Mouse (Mus musculus) MEL (cell line): ENCODE data around the gene Gm16181. TPM values are rescaled to one million over a fixed set of nuclear protein-coding genes. Genes with fewer than 3 reads are reported as not detected.
A peak's percentile ranks its signal among the peaks of the same experiment; 100 is the strongest.

ENCODE experiments used
- DNase-seq: peaks from one replicate; pipeline ENCODE4 v3.0.0; 2011; ENCODE audit warnings: low read depth, low spot score
- H3K27ac ChIP-seq: 2 replicates; pipeline ENCODE4 v1.5.1; 2012; ENCODE audit warnings: low read depth, mild to moderate bottlenecking, control low read depth, low read length, moderate library complexity; ENCODE audit not compliant: control insufficient read depth
- H3K27me3 ChIP-seq, 2 experiments: fragments of 150-350 bp in 1 of 2; sonication (generic) in 1 of 2; 2 replicates each; pipeline ENCODE4 v1.6.1; 2012; ENCODE audit warnings: low read length in 2 of 2, mild to moderate bottlenecking in 2 of 2, improper control_type of control experiment in 1 of 2, moderate library complexity in 1 of 2; ENCODE audit not compliant: insufficient read depth in 2 of 2, control insufficient read depth in 1 of 2
- H3K36me3 ChIP-seq, 2 experiments: 2 replicates each; pipeline ENCODE4 v1.6.1; 2012 to 2014; ENCODE audit warnings: low read length in 2 of 2, improper control_type of control experiment in 1 of 2, inconsistent platforms in 1 of 2, mild to moderate bottlenecking in 1 of 2; ENCODE audit not compliant: insufficient read depth in 2 of 2, control insufficient read depth in 1 of 2
- H3K4me1 ChIP-seq, 2 experiments: fragments of 150-350 bp in 1 of 2; sonication (generic) in 1 of 2; 2 replicates each; pipeline ENCODE4 v1.6.1; 2012; ENCODE audit warnings: low read length in 2 of 2, improper control_type of control experiment in 1 of 2, mild to moderate bottlenecking in 1 of 2; ENCODE audit not compliant: insufficient read depth in 2 of 2, control insufficient read depth in 1 of 2
- H3K4me3 ChIP-seq, 2 experiments: fragments of 150-350 bp in 1 of 2; sonication (generic) in 1 of 2; 2 replicates each; pipeline ENCODE4 v1.5.1; 2012; ENCODE audit warnings: low read depth in 2 of 2, low read length in 2 of 2, mild to moderate bottlenecking in 2 of 2, moderate library complexity in 2 of 2, control low read depth in 1 of 2, improper control_type of control experiment in 1 of 2; ENCODE audit not compliant: control insufficient read depth in 1 of 2, insufficient read depth in 1 of 2
- H3K79me2 ChIP-seq: 2 replicates; pipeline ENCODE4 v1.6.1; 2012; ENCODE audit warnings: mild to moderate bottlenecking, low read length, moderate library complexity; ENCODE audit not compliant: control insufficient read depth, poor library complexity, insufficient read depth
- H3K9ac ChIP-seq: 2 replicates; pipeline ENCODE4 v1.6.1; 2012; ENCODE audit warnings: low read depth, mild to moderate bottlenecking, control low read depth, low read length, moderate library complexity; ENCODE audit not compliant: control insufficient read depth, poor library complexity, severe bottlenecking
- H3K9me3 ChIP-seq: fragments of 150-350 bp; sonication (generic); replicated peaks from 2 replicates; pipeline ENCODE4 v1.6.1; 2012; ENCODE audit warnings: mild to moderate bottlenecking, low read length, improper control_type of control experiment, moderate library complexity; ENCODE audit not compliant: insufficient read depth
- BHLHE40 ChIP-seq: IDR thresholded peaks from 2 replicates; pipeline ENCODE4 v1.6.1; 2012; ENCODE audit warnings: low read depth, mild to moderate bottlenecking, inconsistent platforms, low read length, improper control_type of control experiment, borderline replicate concordance
- CHD1 ChIP-seq: IDR thresholded peaks from 2 replicates; pipeline ENCODE4 v1.6.1; 2012; ENCODE audit warnings: low read depth, mild to moderate bottlenecking, inconsistent platforms, low read length, improper control_type of control experiment
- CHD2 ChIP-seq: IDR thresholded peaks from 2 replicates; pipeline ENCODE4 v1.6.1; 2011; ENCODE audit warnings: low read length, improper control_type of control experiment
- EP300 ChIP-seq, 2 experiments: IDR thresholded peaks; 2 replicates each; pipeline ENCODE4 v1.6.1; 2011; ENCODE audit warnings: improper control_type of control experiment in 2 of 2, low read length in 2 of 2, low read depth in 1 of 2, mild to moderate bottlenecking in 1 of 2
- ETS1 ChIP-seq: IDR thresholded peaks from 2 replicates; pipeline ENCODE4 v1.6.1; 2012; ENCODE audit warnings: low read depth, mild to moderate bottlenecking, inconsistent platforms, low read length, improper control_type of control experiment, moderate library complexity
- GABPA ChIP-seq: IDR thresholded peaks from 2 replicates; pipeline ENCODE4 v1.6.1; 2012; ENCODE audit warnings: low read depth, mild to moderate bottlenecking, inconsistent platforms, low read length, improper control_type of control experiment, moderate library complexity
- GATA1 ChIP-seq: IDR thresholded peaks from 2 replicates; pipeline ENCODE4 v1.6.1; 2011; ENCODE audit warnings: low read depth, low read length, improper control_type of control experiment
- HCFC1 ChIP-seq: IDR thresholded peaks from 2 replicates; pipeline ENCODE4 v1.6.1; 2012; ENCODE audit warnings: low read depth, mild to moderate bottlenecking, inconsistent platforms, low read length, improper control_type of control experiment, moderate library complexity
- JUND ChIP-seq: IDR thresholded peaks from 2 replicates; pipeline ENCODE4 v1.6.1; 2011; ENCODE audit warnings: low read depth, mild to moderate bottlenecking, improper control_type of control experiment, low read length
- KAT2A ChIP-seq: conservative IDR thresholded peaks from 2 replicates; pipeline ENCODE4 v1.6.1; 2012; ENCODE audit warnings: low read depth, low read length, improper control_type of control experiment, inconsistent platforms
- MAFK ChIP-seq: IDR thresholded peaks from 2 replicates; pipeline ENCODE4 v1.6.1; 2011; ENCODE audit warnings: low read depth, mild to moderate bottlenecking, low read length, improper control_type of control experiment, borderline replicate concordance
- MAX ChIP-seq: IDR thresholded peaks from 2 replicates; pipeline ENCODE4 v1.6.1; 2011; ENCODE audit warnings: low read length, improper control_type of control experiment
- MAZ ChIP-seq: IDR thresholded peaks from 2 replicates; pipeline ENCODE4 v1.6.1; 2012; ENCODE audit warnings: low read depth, mild to moderate bottlenecking, inconsistent platforms, low read length, improper control_type of control experiment
- MEF2A ChIP-seq: IDR thresholded peaks from 2 replicates; pipeline ENCODE4 v1.6.1; 2014; ENCODE audit warnings: low read depth, mild to moderate bottlenecking, inconsistent platforms, low read length, improper control_type of control experiment; ENCODE audit not compliant: poor library complexity, insufficient replicate concordance, severe bottlenecking; ENCODE audit errors: extremely low read depth
- MXI1 ChIP-seq: IDR thresholded peaks from 2 replicates; pipeline ENCODE4 v1.6.1; 2011; ENCODE audit warnings: mild to moderate bottlenecking, low read depth, low read length, improper control_type of control experiment
- MYB ChIP-seq: IDR thresholded peaks from 2 replicates; pipeline ENCODE4 v1.6.1; 2011; ENCODE audit warnings: mild to moderate bottlenecking, low read depth, low read length, improper control_type of control experiment
- MYC ChIP-seq: IDR thresholded peaks from 2 replicates; pipeline ENCODE4 v1.6.1; 2011; ENCODE audit warnings: low read depth, mild to moderate bottlenecking, low read length, improper control_type of control experiment, moderate library complexity
- NELFE ChIP-seq: IDR thresholded peaks from 2 replicates; pipeline ENCODE4 v1.6.1; 2011; ENCODE audit warnings: low read depth, low read length, improper control_type of control experiment
- NRF1 ChIP-seq: IDR thresholded peaks from 2 replicates; pipeline ENCODE4 v1.6.1; 2014; ENCODE audit warnings: low read depth, mild to moderate bottlenecking, inconsistent platforms, low read length, improper control_type of control experiment, moderate library complexity; ENCODE audit not compliant: poor library complexity, insufficient read depth, severe bottlenecking
- POLR2A ChIP-seq, 2 experiments: IDR thresholded peaks; 2 replicates each; pipeline ENCODE4 v1.6.1; 2011 to 2012; ENCODE audit warnings: low read length in 2 of 2, mild to moderate bottlenecking in 2 of 2, control low read depth in 1 of 2, improper control_type of control experiment in 1 of 2, low read depth in 1 of 2, moderate library complexity in 1 of 2; ENCODE audit not compliant: control insufficient read depth in 1 of 2, insufficient read depth in 1 of 2, poor library complexity in 1 of 2
- POLR2AphosphoS2 ChIP-seq: IDR thresholded peaks from 2 replicates; pipeline ENCODE4 v1.6.1; 2011; ENCODE audit warnings: low read length, improper control_type of control experiment
- POLR2AphosphoS5 ChIP-seq: IDR thresholded peaks from 2 replicates; pipeline ENCODE4 v1.6.1; 2012; ENCODE audit warnings: low read depth, borderline replicate concordance, mild to moderate bottlenecking, inconsistent platforms, low read length, moderate library complexity, mixed read lengths
- RAD21 ChIP-seq: IDR thresholded peaks from 2 replicates; pipeline ENCODE4 v1.6.1; 2011; ENCODE audit warnings: mild to moderate bottlenecking, low read depth, low read length, improper control_type of control experiment
- SIN3A ChIP-seq: IDR thresholded peaks from 2 replicates; pipeline ENCODE4 v1.6.1; 2012; ENCODE audit warnings: low read length, improper control_type of control experiment, inconsistent platforms
- SMC3 ChIP-seq: IDR thresholded peaks from 2 replicates; pipeline ENCODE4 v1.6.1; 2011; ENCODE audit warnings: low read depth, low read length, improper control_type of control experiment
- TAL1 ChIP-seq: IDR thresholded peaks from 2 replicates; pipeline ENCODE4 v1.6.1; 2012; ENCODE audit warnings: mild to moderate bottlenecking, inconsistent platforms, low read length, moderate library complexity, mixed read lengths
- TBP ChIP-seq: IDR thresholded peaks from 2 replicates; pipeline ENCODE4 v1.8.0; 2011; ENCODE audit warnings: low read depth, low read length, improper control_type of control experiment
- TCF12 ChIP-seq: IDR thresholded peaks from 2 replicates; pipeline ENCODE4 v1.6.1; 2014; ENCODE audit warnings: low read depth, mild to moderate bottlenecking, inconsistent platforms, low read length, improper control_type of control experiment, moderate library complexity
- UBTF ChIP-seq: IDR thresholded peaks from 2 replicates; pipeline ENCODE4 v1.6.1; 2012; ENCODE audit warnings: low read depth, mild to moderate bottlenecking, inconsistent platforms, low read length, improper control_type of control experiment, moderate library complexity, borderline replicate concordance; ENCODE audit not compliant: insufficient read depth
- USF1 ChIP-seq: IDR thresholded peaks from 2 replicates; pipeline ENCODE4 v1.6.1; 2014; ENCODE audit warnings: low read depth, mild to moderate bottlenecking, inconsistent platforms, low read length, improper control_type of control experiment, moderate library complexity
- USF2 ChIP-seq, 2 experiments: IDR thresholded peaks; 2 replicates each; pipeline ENCODE4 v1.6.1; 2011 to 2012; ENCODE audit warnings: improper control_type of control experiment in 2 of 2, low read length in 2 of 2, borderline replicate concordance in 1 of 2, inconsistent platforms in 1 of 2, low read depth in 1 of 2, mild to moderate bottlenecking in 1 of 2; ENCODE audit not compliant: insufficient read depth in 1 of 2
- ZC3H11A ChIP-seq: IDR thresholded peaks from 2 replicates; pipeline ENCODE4 v1.6.1; 2012; ENCODE audit warnings: low read depth, mild to moderate bottlenecking, inconsistent platforms, low read length, improper control_type of control experiment
- ZKSCAN1 ChIP-seq: IDR thresholded peaks from 2 replicates; pipeline ENCODE4 v1.6.1; 2012; ENCODE audit warnings: low read depth, mild to moderate bottlenecking, inconsistent platforms, low read length, improper control_type of control experiment, moderate library complexity
- ZMIZ1 ChIP-seq: IDR thresholded peaks from 2 replicates; pipeline ENCODE4 v1.6.1; 2012; ENCODE audit warnings: low read depth, mild to moderate bottlenecking, inconsistent platforms, low read length, improper control_type of control experiment, moderate library complexity
- ZNF384 ChIP-seq: IDR thresholded peaks from 2 replicates; pipeline ENCODE4 v1.6.1; 2012; ENCODE audit warnings: low read depth, mild to moderate bottlenecking, inconsistent platforms, low read length, improper control_type of control experiment
- polyA plus RNA-seq, 2 experiments: library from polyadenylated mRNA; stranded (reverse) in 1 of 2; unstranded in 1 of 2; fragments of >175 nt in 1 of 2; fragments of >200 nt in 1 of 2; gene quantifications; 2 replicates each; pipeline versions ENCODE4 v1.2.1 to v1.2.4; 2012; ENCODE audit warnings: low replicate concordance in 2 of 2, low read depth in 1 of 2; ENCODE audit not compliant: insufficient read length in 2 of 2, insufficient read depth in 1 of 2, missing spikeins in 1 of 2
- total RNA-seq: library from RNA; depleted of rRNA; stranded (reverse); fragments of 300-350 nt; gene quantifications from 2 replicates; pipeline ENCODE4 v1.2.3, GENCODE M21; 2012

Gene Gm16181
- total and polyA plus RNA-seq, 3 experiments: 0.58 TPM; not detected in 2

- Histone ChIP-seq H3K27ac (peak within 1 kb of the TSS; percentile 49), H3K9me3 (no peaks in the 10 kb centered on the region), H3K9ac (peak within 1 kb of the TSS; percentile 79), H3K79me2 (peaks cover 3% of the 10 kb centered on the region; the same call in 1 of the 2 replicates), H3K36me3 (peaks cover 0 to 8% of the 10 kb centered on the region in 2 experiments; a peak in 1 of 4 replicates), H3K27me3 (no peaks in the 10 kb centered on the region), H3K4me1 (peaks cover 7 to 15% of the 10 kb centered on the region in 2 experiments), H3K4me3 (peak within 1 kb of the TSS; percentile 73 to 83)
- peak; percentile 99 for DNase-seq
- no peak for TF ChIP-seq TAL1
- no peak for TF ChIP-seq MYB
- no peak for TF ChIP-seq USF2 (IDR thresholded peaks at IDR 0.05; ENCODE audit: borderline replicate concordance in 1 of 2, insufficient read depth in 1 of 2, low read depth in 1 of 2, low read length in 2 of 2)
- TF ChIP-seq HCFC1: 0 out of 2 replicates have a peak, but pooled peaks have one; percentile 57
- no peak for TF ChIP-seq GATA1
- TF ChIP-seq MXI1: peak; percentile 31; the same call in 1 of the 2 replicates
- 0 out of 2 replicates have a peak, but pooled peaks have one; percentile 42 for TF ChIP-seq GABPA
- TF ChIP-seq EP300 (IDR thresholded peaks at IDR 0.05; ENCODE audit: low read depth in 1 of 2, low read length in 2 of 2): no peak
- TF ChIP-seq POLR2A (IDR thresholded peaks at IDR 0.05; ENCODE audit: control insufficient read depth in 1 of 2, insufficient read depth in 1 of 2, low read depth in 1 of 2, low read length in 2 of 2, poor library complexity in 1 of 2): peak; percentile 95 to 97
- no peak for TF ChIP-seq UBTF
- no peak for TF ChIP-seq MAZ
- TF ChIP-seq KAT2A: no peak
- peak; percentile 71 for TF ChIP-seq ZKSCAN1
- no peak for TF ChIP-seq ZC3H11A
- TF ChIP-seq JUND: no peak
- TF ChIP-seq MAFK: no peak
- TF ChIP-seq CHD2: peak; percentile 98
- TF ChIP-seq TCF12: peak; percentile 61
- TF ChIP-seq MEF2A: no peak
- peak; percentile 39; the same call in 1 of the 2 replicates for TF ChIP-seq NRF1
- TF ChIP-seq SIN3A: peak; percentile 84
- TF ChIP-seq ETS1: peak; percentile 71
- no peak for TF ChIP-seq SMC3
- TF ChIP-seq NELFE: peak; percentile 99
- peak; percentile 98 for TF ChIP-seq ZMIZ1
- TF ChIP-seq MYC: no peak
- no peak for TF ChIP-seq RAD21
- no peak for TF ChIP-seq MAX
- peak; percentile 96 for TF ChIP-seq POLR2AphosphoS2
- TF ChIP-seq CHD1: no peak
- TF ChIP-seq TBP: peak; percentile 98
- no peak; the same call in 1 of the 2 replicates for TF ChIP-seq USF1
- TF ChIP-seq BHLHE40: 0 out of 2 replicates have a peak, but pooled peaks have one; percentile 48
- TF ChIP-seq ZNF384: no peak
- TF ChIP-seq POLR2AphosphoS5: peak; percentile 69; the same call in 1 of the 2 replicates
These were observed 42.3 kb downstream of the Gm16181 start, which contains the start of gene H2-D1 for GRCm38 (mm10) chr17:35262664-35263522. Gene H2-D1, plus strand, starts transcription at chr17:35262730.
